Mouse (Mus musculus) stomach, embryonic 16.5 days (tissue): Measurements from ENCODE around the gene Dcst2. TPM values are rescaled to one million over a fixed set of nuclear protein-coding genes. Genes with fewer than 3 reads are reported as not detected.

Source experiments
- ATAC-seq: fragments of 200-750 bp; cut with Nextera tagmentation; 2 replicates; pipeline ENCODE4 v1.8.0; 2017; ENCODE audit warnings: moderate number of reproducible peaks, moderate TSS enrichment; ENCODE audit not compliant: insufficient read depth, low FRiP score
- H3K27ac ChIP-seq: fragments of 300-500 bp; sonication (generic); 2 replicates; pipeline ENCODE4 v1.5.1; 2014; ENCODE audit warnings: low read length
- H3K27me3 ChIP-seq: fragments of 300-500 bp; sonication (generic); 2 replicates; pipeline ENCODE4 v1.6.1; 2014; ENCODE audit warnings: low read length, control low read depth, mixed read lengths; ENCODE audit not compliant: control insufficient read depth, insufficient read depth
- H3K36me3 ChIP-seq: fragments of 300-500 bp; sonication (generic); 2 replicates; pipeline ENCODE4 v1.6.1; 2014; ENCODE audit warnings: low read length; ENCODE audit not compliant: control insufficient read depth, insufficient read depth
- H3K4me1 ChIP-seq: fragments of 300-500 bp; sonication (generic); 2 replicates; pipeline ENCODE4 v1.6.1; 2014; ENCODE audit warnings: low read length, control low read depth, mixed read lengths; ENCODE audit not compliant: control insufficient read depth, insufficient read depth
- H3K4me2 ChIP-seq: fragments of 300-500 bp; sonication (generic); 2 replicates; pipeline ENCODE4 v1.6.1; 2014; ENCODE audit warnings: low read depth, low read length, mixed read lengths
- H3K4me3 ChIP-seq: fragments of 300-500 bp; sonication (generic); replicated peaks from 2 replicates; pipeline ENCODE4 v1.5.1; 2014; ENCODE audit warnings: mild to moderate bottlenecking, low read length
- H3K9ac ChIP-seq: fragments of 300-500 bp; sonication (generic); 2 replicates; pipeline ENCODE4 v1.6.1; 2014; ENCODE audit warnings: low read length
- H3K9me3 ChIP-seq: fragments of 300-500 bp; sonication (generic); replicated peaks from 2 replicates; pipeline ENCODE4 v1.6.1; 2016; ENCODE audit warnings: low read length, control low read depth; ENCODE audit not compliant: control insufficient read depth
- whole genome bisulfite sequencing: fragments of 180-500 bp; shearing (Covaris S2); extraction: QIAGEN DNeasy Blood & Tissue Kit; methylation state at CpG from one replicate; pipeline ENCODE4 v1.1.7; 2014; 5-methylcytosine and 5-hydroxymethylcytosine counted together
- polyA plus RNA-seq: library from polyadenylated mRNA; unstranded; fragments of >200 nt; fragmentation: Nextera tagmentation; extraction: Ambion mirVana; gene quantifications from 2 replicates; pipeline ENCODE4 v1.2.1, GENCODE M21; 2015

Dcst2 gene
- polyA plus RNA-seq, 1 experiment from 2014 or later, result 0.49 TPM

DNA sequence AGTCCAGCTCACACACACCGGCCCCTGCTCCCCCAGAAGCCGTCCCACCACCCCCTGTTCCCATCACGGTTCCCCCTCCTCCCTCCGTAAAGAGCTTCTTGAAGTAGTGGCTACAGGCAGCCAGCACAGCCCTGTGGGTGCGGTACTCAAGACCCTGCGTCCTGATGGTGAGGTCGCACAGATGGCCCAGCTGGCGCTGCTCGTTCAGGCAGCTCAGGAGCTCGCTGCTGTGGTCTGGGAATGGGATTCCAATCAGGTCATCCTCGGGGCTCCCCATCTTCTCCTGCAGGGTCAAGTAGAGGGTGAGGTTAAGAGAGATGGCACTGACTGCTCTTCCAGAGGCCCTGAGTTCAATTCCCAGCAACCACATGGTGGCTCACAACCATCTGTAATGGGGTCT, 19.5 kb downstream of the Dcst2 start:
- Histone ChIP-seq H3K27me3 (no peaks in the 10 kb centered on the region), H3K36me3 (peaks cover 11% of the 10 kb centered on the region; the same call in 1 of the 2 replicates), H3K4me2 (no peak overlapping the region), H3K4me3 (no peak overlapping the region), H3K9ac (no peak overlapping the region), H3K4me1 (peaks cover 32% of the 10 kb centered on the region), H3K9me3 (no peaks in the 10 kb centered on the region), H3K27ac (no peak overlapping the region)
- ATAC-seq, result no peak
- WGBS, result 87% methylated on average over 11 of the region's 11 CpGs

DNA sequence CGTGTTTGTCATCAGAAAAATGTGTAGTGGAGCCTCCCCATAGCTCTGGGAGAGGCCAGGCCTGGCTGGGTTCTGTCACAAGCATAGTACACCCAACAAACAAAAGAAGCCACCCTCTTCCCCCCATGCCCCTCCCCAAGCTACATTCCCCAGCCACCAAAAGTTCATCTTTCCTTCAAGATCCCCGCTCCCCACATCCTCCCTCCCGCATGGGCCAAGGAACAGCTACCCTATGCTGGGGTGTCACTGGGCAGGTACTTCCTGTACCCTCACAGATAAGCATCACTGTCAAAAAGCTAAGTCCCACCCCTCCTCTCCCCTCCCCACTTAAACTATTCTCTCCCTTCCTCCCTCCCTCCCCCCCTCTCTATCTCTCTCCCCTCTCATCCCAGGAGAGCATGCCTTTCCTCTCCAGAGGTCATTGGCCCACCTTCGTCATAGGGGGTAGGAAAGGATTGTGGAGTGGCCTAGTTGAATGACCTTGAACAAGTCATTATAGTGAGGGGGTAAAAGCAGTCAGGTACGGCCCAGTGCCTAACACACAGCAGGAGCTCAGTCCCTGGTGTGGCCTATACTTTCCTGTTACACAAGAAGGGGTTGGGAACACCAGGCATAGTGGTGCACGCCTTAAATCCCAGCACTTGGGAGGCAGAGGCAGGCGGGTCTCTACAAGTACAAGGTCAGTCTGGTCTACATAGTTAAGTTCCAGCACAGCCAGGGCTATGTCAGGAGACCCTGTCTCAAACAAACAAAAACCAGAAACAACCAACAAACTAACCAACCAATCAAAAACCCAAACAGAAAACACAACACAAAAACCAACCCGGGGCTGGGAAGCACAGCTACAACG, 20.5 kb downstream of the Dcst2 start:
- H3K9ac ChIP-seq, result no peak overlapping the region
- H3K4me2 ChIP-seq, result no peak overlapping the region
- no peaks in the 10 kb centered on the region for H3K27me3 ChIP-seq
- H3K27ac ChIP-seq, result no peak overlapping the region
- peaks cover 39% of the 10 kb centered on the region for H3K4me1 ChIP-seq
- H3K36me3 ChIP-seq, result peaks cover 11% of the 10 kb centered on the region; the same call in 1 of the 2 replicates
- 82% methylated on average over 9 of the region's 9 CpGs for WGBS
- no peak for ATAC-seq
- no peaks in the 10 kb centered on the region for H3K9me3 ChIP-seq
- H3K4me3 ChIP-seq, result no peak overlapping the region

DNA sequence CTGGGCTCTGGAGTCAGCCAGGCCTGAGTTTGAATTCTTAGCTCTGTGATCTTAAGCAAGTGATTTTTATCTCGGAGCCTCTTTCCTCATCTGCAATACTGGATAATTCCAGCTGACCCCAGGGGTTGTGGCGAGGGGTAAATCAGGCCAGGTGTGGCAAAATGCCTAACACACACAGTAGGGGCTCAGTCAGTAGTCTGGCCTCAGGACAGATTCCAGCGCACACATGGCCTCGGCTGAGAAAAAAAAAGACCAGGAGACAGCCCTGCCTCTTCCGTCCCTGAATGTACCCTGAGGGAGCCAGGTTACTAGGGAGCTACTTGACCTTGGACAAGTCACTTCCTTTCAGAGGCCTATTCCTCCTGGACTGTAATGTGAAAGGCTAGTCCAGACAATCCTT, 21.2 kb downstream of the Dcst2 start:
- 79% methylated on average over 5 of the region's 5 CpGs for WGBS
- Histone ChIP-seq H3K4me3 (no peak overlapping the region), H3K4me1 (peaks cover 40% of the 10 kb centered on the region), H3K27ac (no peak overlapping the region), H3K9me3 (no peaks in the 10 kb centered on the region), H3K9ac (no peak overlapping the region), H3K27me3 (no peaks in the 10 kb centered on the region), H3K4me2 (no peak overlapping the region), H3K36me3 (peaks cover 11% of the 10 kb centered on the region; the same call in 1 of the 2 replicates)
- no peak for ATAC-seq

DNA sequence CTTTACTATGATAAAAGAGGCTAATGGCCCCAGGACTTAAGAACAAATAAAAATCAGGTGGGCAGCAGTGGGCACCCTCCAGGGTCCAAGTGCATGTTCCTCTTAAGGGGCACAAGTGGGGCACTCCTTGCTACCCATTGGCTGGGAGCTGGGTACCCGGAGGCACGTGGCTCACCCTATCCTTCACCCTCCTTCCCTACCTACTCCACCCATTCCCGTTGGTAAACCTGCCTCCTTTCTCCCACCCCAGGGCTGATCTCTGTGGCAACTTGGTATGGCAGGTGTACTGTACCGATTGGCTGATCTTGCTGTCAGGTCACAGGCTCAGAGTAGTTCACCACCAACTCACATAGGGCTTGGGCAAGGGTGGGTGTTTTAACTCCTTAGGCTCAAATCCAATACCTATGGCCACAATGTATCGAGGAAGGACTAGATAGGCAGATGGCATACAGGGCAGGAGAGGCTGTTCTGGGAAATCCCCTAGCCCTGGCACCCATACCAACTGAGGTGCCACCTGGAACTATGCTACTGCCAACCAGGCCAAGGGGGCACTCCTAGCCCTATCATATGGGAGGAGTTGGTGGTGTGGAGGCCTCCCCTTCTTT, 22.0 kb downstream of the Dcst2 start:
- WGBS, result 75% methylated on average over 5 of the region's 5 CpGs
- no peak overlapping the region for H3K4me3 ChIP-seq
- H3K9me3 ChIP-seq, result no peaks in the 10 kb centered on the region
- H3K4me2 ChIP-seq, result no peak overlapping the region
- H3K4me1 ChIP-seq, result peaks cover 39% of the 10 kb centered on the region
- H3K9ac ChIP-seq, result peak overlapping the region; percentile 7; the same call in 1 of the 2 replicates
- H3K27me3 ChIP-seq, result no peaks in the 10 kb centered on the region
- no peak for ATAC-seq
- peak overlapping the region; percentile 62 for H3K27ac ChIP-seq
- H3K36me3 ChIP-seq, result peaks cover 11% of the 10 kb centered on the region; the same call in 1 of the 2 replicates

DNA sequence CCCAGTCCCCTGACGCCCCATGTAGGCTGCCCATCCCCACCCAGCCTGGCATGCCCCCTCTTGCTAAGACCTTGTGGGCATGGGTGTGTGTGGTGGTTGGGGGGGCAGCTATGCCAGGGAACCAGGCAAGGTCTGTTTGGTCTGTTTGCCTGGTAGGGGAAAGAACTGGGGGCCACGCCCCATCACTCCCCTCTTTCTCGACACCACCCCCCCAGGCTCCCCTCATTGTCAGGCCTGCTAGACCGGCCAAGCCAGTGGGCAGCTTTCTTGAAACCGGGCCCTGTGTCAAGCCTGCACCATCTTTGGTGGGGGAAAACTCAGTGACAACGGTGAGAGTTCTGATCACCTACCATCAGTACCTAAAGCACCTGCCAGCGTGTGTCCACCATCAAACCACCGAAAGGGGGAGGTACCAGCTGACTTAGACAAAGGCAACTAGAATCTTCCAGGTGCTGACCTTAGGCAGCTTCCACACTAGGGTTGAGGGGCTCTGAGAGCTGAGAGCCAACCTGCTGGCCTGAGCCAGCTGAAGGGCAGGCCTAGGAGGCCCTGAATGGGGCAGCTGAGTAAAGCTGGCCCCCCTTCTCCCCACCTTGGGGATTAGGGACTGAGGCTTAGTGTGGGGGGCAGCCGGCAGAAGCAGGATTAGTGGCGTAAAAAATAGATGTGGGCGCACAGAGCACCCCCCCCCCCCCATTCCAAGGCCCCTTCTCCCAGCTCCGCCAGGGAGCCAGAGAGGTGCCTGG, 22.7 kb downstream of the Dcst2 start:
- Histone ChIP-seq H3K9ac (peak overlapping the region; percentile 64), H3K27me3 (no peaks in the 10 kb centered on the region), H3K4me3 (no peak overlapping the region), H3K36me3 (peaks cover 11% of the 10 kb centered on the region; the same call in 1 of the 2 replicates), H3K9me3 (no peaks in the 10 kb centered on the region), H3K4me2 (peak overlapping the region; percentile 35), H3K4me1 (peaks cover 39% of the 10 kb centered on the region), H3K27ac (peak overlapping the region; percentile 80)
- 0 out of 2 replicates have a peak, but pooled peaks have one; percentile 7 for ATAC-seq
- WGBS, result 61% methylated on average over 12 of the region's 12 CpGs

DNA sequence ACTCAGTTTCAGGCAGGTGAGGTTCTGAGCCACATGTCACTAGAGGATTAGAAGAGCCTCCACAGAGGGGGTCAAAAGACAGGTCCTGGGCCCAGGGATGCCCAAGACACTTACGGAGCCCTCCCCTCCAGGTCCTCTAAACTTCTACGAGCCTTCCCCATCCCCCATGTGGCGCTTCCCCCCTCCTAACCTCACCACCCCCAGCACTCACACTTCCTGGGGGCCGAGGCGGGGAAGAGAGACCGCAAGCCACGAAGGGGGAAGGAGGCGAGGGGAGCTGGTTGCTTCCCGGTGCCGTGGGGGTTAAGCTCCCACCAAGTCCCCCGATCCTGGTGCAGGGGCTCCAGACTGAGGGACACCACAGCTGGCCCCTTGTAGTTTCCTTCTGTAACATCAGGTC, 23.7 kb downstream of the Dcst2 start:
- WGBS, result 34% methylated on average over 11 of the region's 11 CpGs
- Histone ChIP-seq H3K27me3 (no peaks in the 10 kb centered on the region), H3K27ac (peak overlapping the region; percentile 95), H3K4me3 (no peak overlapping the region), H3K9ac (peak overlapping the region; percentile 64), H3K36me3 (0 out of 2 replicates have a peak, but pooled peaks cover 2% of the 10 kb centered on the region), H3K4me1 (peaks cover 47% of the 10 kb centered on the region), H3K4me2 (peak overlapping the region; percentile 35; the same call in 1 of the 2 replicates), H3K9me3 (no peaks in the 10 kb centered on the region)
- ATAC-seq, result no peak

DNA sequence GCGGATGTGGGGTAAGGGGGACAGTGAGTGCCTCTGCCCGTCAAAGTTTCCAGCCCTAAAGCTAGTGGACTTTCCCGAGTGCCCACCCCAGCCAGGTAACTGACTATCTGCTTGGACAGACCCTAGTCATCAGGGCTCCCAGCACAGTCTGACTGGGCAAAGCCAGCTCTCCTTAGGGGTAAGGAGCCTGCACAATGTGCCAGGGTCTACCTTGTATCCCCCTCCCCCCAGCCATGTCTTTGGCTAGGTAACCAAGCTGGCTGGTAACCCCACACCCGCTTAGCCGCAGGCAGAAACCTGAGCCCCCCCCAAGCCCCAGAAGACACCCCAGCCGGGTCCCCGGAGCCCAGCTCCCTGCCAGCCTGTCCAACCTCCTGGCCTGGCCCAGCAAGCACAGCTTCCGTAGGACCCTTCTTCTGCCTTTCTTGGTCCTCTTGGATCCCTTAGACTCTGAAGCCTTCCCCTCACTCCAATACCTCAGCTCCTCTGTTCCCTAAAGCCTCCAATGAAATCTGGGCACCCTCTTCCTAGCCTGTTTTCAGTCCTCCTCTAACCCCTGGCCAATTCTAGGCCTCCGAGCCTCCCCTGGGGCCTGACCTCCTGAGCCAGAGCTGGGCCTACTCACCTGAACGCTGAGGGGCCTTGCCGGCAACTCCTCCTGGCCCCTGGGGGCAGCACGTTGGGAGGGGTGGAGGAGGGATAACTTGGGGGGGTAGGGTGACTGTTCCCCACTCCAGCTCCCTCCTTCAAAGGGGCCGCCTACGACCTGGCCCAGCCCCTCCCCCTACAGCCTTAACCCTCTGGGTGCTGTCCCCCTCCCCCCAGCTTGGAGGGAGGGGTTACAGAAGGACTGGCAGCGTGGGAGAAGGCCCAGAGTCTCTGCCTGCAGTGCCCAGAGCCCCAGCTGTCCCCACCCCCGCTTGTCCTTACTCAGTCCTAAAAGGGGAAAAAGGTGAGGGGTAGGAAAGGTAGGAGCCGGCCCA, 25.0 kb downstream of the Dcst2 start:
- Histone ChIP-seq H3K36me3 (no peaks in the 10 kb centered on the region), H3K9me3 (no peaks in the 10 kb centered on the region), H3K4me2 (peak overlapping the region; percentile 47), H3K4me3 (peak overlapping the region; percentile 24), H3K4me1 (peaks cover 52% of the 10 kb centered on the region), H3K9ac (peak overlapping the region; percentile 51), H3K27ac (peak overlapping the region; percentile 95), H3K27me3 (no peaks in the 10 kb centered on the region)
- 55% methylated on average over 17 of the region's 17 CpGs for WGBS
- no peak for ATAC-seq

DNA sequence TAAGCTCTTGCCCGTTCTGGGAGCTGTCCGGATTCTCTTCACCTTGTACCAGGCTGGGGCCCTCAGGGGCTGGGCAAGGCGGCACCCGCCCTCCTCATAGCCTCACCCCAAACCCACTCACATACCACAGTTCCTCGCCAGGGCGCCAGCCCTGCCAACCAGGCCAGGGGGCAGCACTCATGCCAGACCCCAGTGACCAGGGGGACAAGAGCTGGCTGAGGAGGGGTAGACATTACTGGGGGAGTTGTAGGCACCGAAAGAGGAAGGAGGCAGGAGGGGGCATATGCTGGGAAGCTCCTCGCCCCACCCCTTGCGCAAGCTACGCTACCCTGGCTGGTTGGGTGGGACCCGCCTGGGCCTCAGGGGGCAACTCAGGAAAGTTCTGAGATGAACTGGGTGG, 25.9 kb downstream of the Dcst2 start:
- no peaks in the 10 kb centered on the region for H3K27me3 ChIP-seq
- peaks cover 58% of the 10 kb centered on the region for H3K4me1 ChIP-seq
- H3K9me3 ChIP-seq, result no peaks in the 10 kb centered on the region
- peak overlapping the region; percentile 24 for H3K4me3 ChIP-seq
- H3K27ac ChIP-seq, result peak overlapping the region; percentile 95
- 63% methylated on average over 11 of the region's 11 CpGs for WGBS
- ATAC-seq, result no peak
- H3K36me3 ChIP-seq, result no peaks in the 10 kb centered on the region
- peak overlapping the region; percentile 51 for H3K9ac ChIP-seq
- H3K4me2 ChIP-seq, result peak overlapping the region; percentile 47
